Mouse (Mus musculus) regulatory T cell (primary cell): ENCODE data around the gene Ypel4.

ENCODE experiments used
- in situ Hi-C: fragments of 300-600 bp; cut with MboI, MseI; formaldehyde crosslinking; loops from one replicate; pipeline ENCODE4 v1.15.1; 2025; ENCODE audit warnings: high pct_unique_total_duplicates

Gene Ypel4

DNA sequence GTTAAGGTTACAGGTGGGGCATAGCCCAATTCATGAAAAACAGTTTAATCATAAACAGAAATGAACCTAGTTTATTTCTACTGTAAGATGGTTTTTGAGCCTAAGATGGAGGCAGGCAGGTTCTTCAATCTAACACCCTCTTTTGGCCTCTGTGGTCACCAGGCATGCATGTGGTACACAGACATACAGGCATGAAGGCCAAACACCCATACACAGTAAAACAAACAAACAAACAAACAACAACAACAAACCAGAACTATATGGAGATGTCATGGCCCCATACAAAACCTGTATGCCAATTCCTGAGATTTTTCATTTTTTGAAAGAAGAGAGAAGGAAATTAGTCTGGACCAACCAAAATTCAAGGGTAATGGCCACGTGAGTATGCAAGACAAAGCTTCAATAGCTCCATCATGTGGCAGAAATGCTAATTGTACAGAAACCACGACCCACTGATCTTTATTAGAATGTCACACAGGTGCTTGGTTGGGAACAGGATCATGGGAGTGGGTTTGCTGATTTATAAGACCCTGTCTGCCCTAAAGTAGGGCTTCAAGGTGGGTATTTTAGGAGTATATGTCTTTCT lies 24.8 kb downstream of the Ypel4 start:
- in situ Hi-C loops, result no loop called here

DNA sequence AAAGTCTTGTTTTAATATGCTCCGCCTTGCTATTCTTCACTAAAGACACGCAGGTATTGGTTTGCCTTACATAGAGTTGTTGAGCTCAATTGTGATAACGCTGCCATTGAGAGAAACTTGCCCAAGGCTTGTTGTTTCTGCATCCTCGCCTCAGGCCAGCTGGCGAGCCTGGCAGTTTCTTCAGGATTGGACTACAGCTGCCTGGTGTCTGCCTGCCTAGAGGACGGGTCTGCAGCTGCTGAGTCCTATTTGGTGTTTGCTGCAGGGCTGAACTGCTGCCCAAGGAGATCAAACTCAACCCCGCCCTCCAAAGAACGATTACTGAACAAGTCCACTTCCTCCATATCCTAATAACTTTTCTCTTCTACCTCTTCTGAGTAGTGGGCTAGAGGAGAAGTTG lies 26.9 kb downstream of the Ypel4 start:
- in situ Hi-C loops, result no loop called here

DNA sequence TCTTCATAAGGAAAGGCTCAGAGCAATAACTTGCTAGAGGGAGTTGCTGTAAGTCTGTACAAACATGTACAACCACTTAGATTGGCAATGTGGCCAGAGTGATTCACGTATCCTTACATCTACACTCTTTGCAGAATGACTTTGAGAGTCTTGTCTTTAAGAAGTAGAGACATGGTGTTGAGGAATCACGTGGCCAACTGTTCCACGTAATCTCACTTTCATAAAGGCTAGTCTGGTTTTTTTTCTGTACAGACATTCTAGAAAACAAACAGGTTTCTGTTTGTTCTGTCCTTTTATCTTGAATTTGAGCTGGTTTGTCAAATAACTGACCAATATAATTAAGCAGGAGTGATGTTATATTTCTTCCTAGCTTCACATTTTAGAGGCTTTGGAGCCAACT lies 27.5 kb downstream of the Ypel4 start:
- in situ Hi-C loops, result no loop called here

GRCm38 (mm10) chr2:84761840-84762239 lies 28.0 kb downstream of the Ypel4 start:
- in situ Hi-C loops, result no loop called here

DNA sequence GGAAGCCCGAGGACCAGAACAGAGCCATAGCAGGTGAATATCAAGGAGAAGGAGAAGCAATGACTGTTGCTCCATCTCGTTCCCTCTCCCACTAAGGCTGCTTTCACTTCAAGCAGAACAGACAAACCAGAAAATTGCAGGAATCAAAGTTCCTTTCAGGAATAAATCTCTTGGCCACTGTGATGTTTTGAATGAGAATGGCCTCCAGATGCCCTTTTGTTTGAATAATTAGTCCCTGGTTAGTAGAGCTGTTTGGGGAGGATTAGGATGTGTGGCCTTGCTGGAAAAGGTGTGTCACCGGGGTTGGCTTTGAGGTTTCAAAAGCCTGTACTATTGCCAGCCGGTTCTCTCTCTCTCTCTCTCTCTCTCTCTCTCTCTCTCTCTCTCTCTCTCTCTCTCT lies 28.4 kb downstream of the Ypel4 start:
- in situ Hi-C loops, result no loop called here

DNA sequence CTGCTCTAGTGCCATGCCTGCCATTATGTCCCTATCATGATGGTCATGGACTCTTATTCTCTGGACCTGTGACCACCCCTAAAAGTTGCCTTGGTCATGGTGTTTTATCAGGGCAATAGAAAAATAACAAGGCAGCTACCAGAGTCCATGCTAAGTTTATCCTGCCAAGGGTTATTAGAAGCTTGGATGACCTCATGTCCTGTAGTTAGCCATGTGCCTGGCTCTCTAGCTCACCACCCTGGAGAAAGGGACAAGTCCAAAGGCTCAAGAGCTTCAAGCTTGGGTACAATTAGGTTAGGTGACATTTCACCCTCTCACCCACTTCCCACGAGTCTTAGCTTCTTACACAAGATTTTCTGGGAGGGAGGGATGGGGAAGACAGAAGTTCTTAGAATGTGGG lies 29.0 kb downstream of the Ypel4 start:
- in situ Hi-C loops, result no loop called here

GRCm38 (mm10) chr2:84770501-84770900 lies 36.6 kb downstream of the Ypel4 start:
- in situ Hi-C loops, result no loop called here

DNA sequence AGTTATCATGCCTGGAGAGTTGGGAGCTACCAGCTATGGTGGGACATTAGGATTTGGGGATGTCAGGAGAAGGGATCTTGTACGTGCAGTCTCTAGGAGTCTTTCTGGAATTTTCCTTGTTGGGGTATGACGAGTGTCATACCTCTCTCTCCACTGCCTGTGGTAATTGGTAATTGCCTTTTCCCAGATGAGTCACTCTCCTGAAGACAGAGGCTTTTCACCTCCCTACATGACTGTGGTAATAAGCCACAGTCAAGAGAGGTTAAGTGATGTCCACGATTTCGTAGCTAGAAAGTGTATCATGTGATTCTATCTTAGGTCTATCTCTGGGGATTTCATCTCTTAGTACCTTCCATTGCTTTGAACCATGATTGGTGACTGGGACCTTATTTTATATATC lies 38.6 kb downstream of the Ypel4 start:
- in situ Hi-C loops, result no loop called here

DNA sequence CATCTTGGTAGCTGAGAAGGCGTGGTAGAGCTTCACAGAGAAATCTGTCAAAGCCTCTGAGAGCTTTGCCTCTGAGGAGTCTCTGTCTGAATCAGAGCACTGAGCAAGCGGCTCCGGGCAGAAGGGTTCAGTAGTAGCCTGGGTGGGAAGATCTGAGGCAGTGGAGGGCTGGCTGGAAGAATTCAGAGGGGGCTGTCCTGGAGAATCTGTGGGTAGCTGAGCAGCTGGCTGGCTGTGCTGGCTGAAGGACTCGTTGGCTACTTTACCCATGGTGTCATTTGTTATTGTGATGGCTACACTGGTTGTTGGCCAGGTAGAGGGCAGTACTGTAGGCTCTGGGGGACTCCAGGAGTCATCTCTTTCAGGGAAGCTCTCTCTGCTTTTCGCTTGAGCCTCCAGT lies 39.3 kb downstream of the Ypel4 start:
- in situ Hi-C loops, result no loop called here

- in situ Hi-C loops, result no loop called here
These were observed 40.9 kb downstream of the Ypel4 start for GRCm38 (mm10) chr2:84774751-84775150.

- in situ Hi-C loops, result no loop called here
These were observed 41.4 kb downstream of the Ypel4 start, which contains the start of gene Serping1 for GRCm38 (mm10) chr2:84775241-84775640. Serping1 (minus strand) TSS chr2:84775444.

- in situ Hi-C loops, result no loop called here
These were observed 41.8 kb downstream of the Ypel4 start for GRCm38 (mm10) chr2:84775665-84776064.

DNA sequence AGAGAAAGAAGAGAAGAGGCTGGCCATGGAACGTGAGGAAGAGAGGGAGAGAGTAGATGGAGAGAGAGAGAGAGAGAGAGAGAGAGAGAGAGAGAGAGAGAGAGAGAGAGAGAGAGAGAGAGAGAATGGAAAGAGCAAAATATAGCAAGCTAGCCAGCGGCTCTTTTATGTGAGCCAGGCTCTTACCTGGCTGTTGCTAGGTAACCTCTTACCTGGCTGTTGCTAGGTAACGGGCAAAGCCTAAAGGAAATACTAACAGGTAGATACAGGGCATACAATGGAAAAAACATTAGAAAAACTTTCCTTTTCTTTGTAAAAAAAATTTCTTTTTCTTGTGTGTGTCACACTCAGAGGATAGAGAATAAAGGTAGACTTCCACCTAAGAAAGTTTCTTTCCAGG lies 43.8 kb downstream of the Ypel4 start:
- in situ Hi-C loops, result no loop called here

DNA sequence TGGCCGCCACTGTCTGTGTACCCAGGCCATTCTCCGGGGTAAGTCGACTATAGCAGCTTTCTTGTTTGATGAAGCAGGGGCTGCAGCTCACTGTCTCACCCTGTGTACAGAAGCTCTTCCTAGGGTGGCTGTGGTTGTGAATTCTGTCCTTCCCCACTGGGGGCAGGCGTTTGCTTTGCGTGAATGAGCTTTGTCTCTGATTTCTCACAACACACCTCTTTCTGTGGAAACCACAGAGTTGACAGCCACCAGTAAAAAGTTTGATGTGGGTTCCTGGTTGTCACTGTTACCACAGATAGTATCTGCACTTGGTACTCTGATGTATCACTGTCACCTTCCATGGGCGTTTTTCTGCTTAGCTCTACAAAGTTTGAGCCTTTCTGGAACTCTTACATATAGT lies 45.4 kb downstream of the Ypel4 start:
- in situ Hi-C loops, result no loop called here

DNA sequence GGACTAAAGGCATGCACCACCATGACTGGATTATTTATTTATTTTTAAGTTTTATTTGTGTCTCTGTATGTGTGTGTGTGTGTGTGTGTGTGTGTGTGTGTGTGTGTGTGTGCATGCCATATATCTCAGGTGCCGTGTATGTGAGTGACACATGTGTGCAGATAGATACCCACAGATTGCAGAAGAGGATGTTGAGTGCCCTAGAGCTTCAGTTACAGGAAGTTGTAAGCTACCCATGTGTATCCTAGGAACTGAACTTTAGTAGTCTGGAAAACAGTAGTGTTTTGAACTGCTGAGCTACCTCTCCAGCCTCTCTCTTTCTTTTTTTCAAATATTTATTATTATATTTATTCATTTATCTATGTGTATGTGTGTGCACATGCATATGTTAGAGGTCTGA lies 49.5 kb downstream of the Ypel4 start:
- in situ Hi-C loops, result loop anchor here (10.0 kb wide), 1 partner anchor 701 kb away; no protein-coding TSS in a partner anchor

- in situ Hi-C loops, result loop anchor here (10.0 kb wide), 1 partner anchor 701 kb away; no protein-coding TSS in a partner anchor
These were observed 50.1 kb downstream of the Ypel4 start for GRCm38 (mm10) chr2:84783840-84784566.
